ENCODE assay signal across 14 mouse cellular contexts in the genomic region with DNA sequence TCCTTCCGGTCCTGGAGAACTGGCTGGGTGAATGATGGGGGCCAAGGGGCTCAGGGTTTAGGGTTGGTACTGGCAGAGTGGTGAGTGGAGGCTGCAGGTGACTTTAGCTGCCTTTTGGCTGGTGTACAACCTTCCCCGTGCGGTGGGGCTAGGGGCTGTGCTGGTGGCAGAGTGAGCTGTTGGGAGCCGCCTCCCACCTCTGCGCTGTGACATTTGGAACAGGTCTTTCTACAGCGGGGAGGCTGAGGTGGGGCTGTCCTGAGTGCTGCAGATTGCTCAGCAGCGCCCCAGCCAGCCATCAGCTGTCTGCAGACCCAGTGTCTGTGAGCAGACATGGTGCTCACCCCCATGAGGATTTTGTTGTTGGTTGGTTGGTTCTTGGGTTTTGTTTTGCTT. TPM values are rescaled to one million over a fixed set of nuclear protein-coding genes. Genes with fewer than 3 reads are reported as not detected.
A peak's percentile ranks its signal among the peaks of the same experiment; 100 is the strongest.
DNase-seq lines count a peak whose midpoint lies in the region; ATAC-seq lines count a peak whose summit lies in the region.
"Had no signal": no experiment of that assay in that cellular context is flagged by ENCODE, and none has a peak within 500 bp of the region (broad histone marks: within the 10 kb centered on the region; RNA-seq: fewer than 3 reads in every experiment).

No protein-coding gene starts in this region.

- peaks cover 26% of the 10 kb centered on the region for H3K4me1 ChIP-seq in heart, embryonic 11.5 days (ENCODE audit: control insufficient read depth, insufficient read depth, low read length)
- peaks cover 57% of the 10 kb centered on the region for H3K4me1 ChIP-seq in forebrain, embryonic 16.5 days (replicated peaks; ENCODE audit: control insufficient read depth, insufficient read depth, low read length)
- H3K4me1 ChIP-seq in midbrain, embryonic 13.5 days (replicated peaks): peaks cover 81% of the 10 kb centered on the region

- H3K9ac ChIP-seq in heart, embryonic 11.5 days (ENCODE audit: low read depth, low read length): no peak overlapping the region
- peak overlapping the region; percentile 99; the same call in 1 of the 2 replicates for H3K9ac ChIP-seq in forebrain, embryonic 16.5 days (replicated peaks; ENCODE audit: low read depth, low read length)
- peak overlapping the region; percentile 100 for H3K9ac ChIP-seq in midbrain, embryonic 13.5 days (replicated peaks)
- H3K9ac ChIP-seq: limb, embryonic 15.5 days had no signal

- DNase-seq in heart, adult 9 months (ENCODE audit: low spot score in 2 of 2): no peak
- peak; percentile 79 for DNase-seq in brain, adult 2 months (ENCODE audit: low read depth, low spot score)
- DNase-seq in gastrocnemius, postnatal 36 days: no peak
- no peak for DNase-seq in testis, postnatal 10 days (ENCODE audit: low spot score)
- DNase-seq in left cerebral cortex, adult 9 months (ENCODE audit: low spot score in 2 of 2): no peak
- DNase-seq: kidney, adult 2 months; layer of hippocampus, adult 9-11 months; thymus, postnatal 4 days had no signal

- no peak overlapping the region for H3K27ac ChIP-seq in heart, embryonic 11.5 days (ENCODE audit: low read depth, low read length)
- no peak overlapping the region for H3K27ac ChIP-seq in forebrain, embryonic 16.5 days (ENCODE audit: low read length)
- H3K27ac ChIP-seq in midbrain, embryonic 13.5 days: peak overlapping the region; percentile 15
- H3K27ac ChIP-seq: limb, embryonic 15.5 days had no signal

- no peak overlapping the region for H3K4me3 ChIP-seq in heart, embryonic 11.5 days (ENCODE audit: low read depth, low read length)
- peak overlapping the region; percentile 80 for H3K4me3 ChIP-seq in forebrain, embryonic 16.5 days (replicated peaks; ENCODE audit: low read length)
- H3K4me3 ChIP-seq in midbrain, embryonic 13.5 days (replicated peaks): peak overlapping the region; percentile 88
- H3K4me3 ChIP-seq: limb, embryonic 15.5 days had no signal

- no peaks in the 10 kb centered on the region for H3K36me3 ChIP-seq in heart, embryonic 11.5 days (ENCODE audit: control insufficient read depth, insufficient read depth, low read length)
- peaks cover 12% of the 10 kb centered on the region; the same call in 1 of the 2 replicates for H3K36me3 ChIP-seq in forebrain, embryonic 16.5 days (ENCODE audit: control insufficient read depth, insufficient read depth)
- H3K36me3 ChIP-seq in midbrain, embryonic 13.5 days: peaks cover 57% of the 10 kb centered on the region
- H3K36me3 ChIP-seq: limb, embryonic 15.5 days had no signal

- no peaks in the 10 kb centered on the region for H3K9me3 ChIP-seq in heart, embryonic 11.5 days (replicated peaks; ENCODE audit: control insufficient read depth, low read length)
- H3K9me3 ChIP-seq in forebrain, embryonic 16.5 days (ENCODE audit: control insufficient read depth, low read length): no peaks in the 10 kb centered on the region
- H3K9me3 ChIP-seq in midbrain, embryonic 13.5 days: no peaks in the 10 kb centered on the region
- H3K9me3 ChIP-seq: limb, embryonic 15.5 days had no signal

- ATAC-seq in heart, embryonic 11.5 days (replicated peaks; ENCODE audit: insufficient number of reproducible peaks, low FRiP score, low TSS enrichment): no peak
- ATAC-seq in forebrain, embryonic 16.5 days: no peak
- ATAC-seq in midbrain, embryonic 13.5 days: no peak
- ATAC-seq: CD4-positive, CD25-positive, alpha-beta regulatory T cell, adult 4 months; lung, postnatal 0 days had no signal

- whole genome bisulfite sequencing in heart, embryonic 11.5 days (ENCODE audit: insufficient replicate concordance): 14% methylated on average over 7 of the region's 7 CpGs
- 46% methylated on average over 7 of the region's 7 CpGs for WGBS in forebrain, embryonic 16.5 days
- WGBS in midbrain, embryonic 13.5 days: 41% methylated on average over 7 of the region's 7 CpGs

- intact Hi-C loops in gastrocnemius, postnatal 36 days (cut with DNase I): no loop called here

- H3K4me2 ChIP-seq in heart, embryonic 11.5 days: peak overlapping the region; percentile 80
- peak overlapping the region; percentile 98 for H3K4me2 ChIP-seq in forebrain, embryonic 16.5 days (ENCODE audit: low read length)
- peak overlapping the region; percentile 87 for H3K4me2 ChIP-seq in midbrain, embryonic 13.5 days (replicated peaks)
- H3K4me2 ChIP-seq: limb, embryonic 15.5 days had no signal

- peaks cover 50% of the 10 kb centered on the region for H3K27me3 ChIP-seq in heart, embryonic 11.5 days (ENCODE audit: control insufficient read depth, insufficient read depth, low read length)
- no peaks in the 10 kb centered on the region for H3K27me3 ChIP-seq in forebrain, embryonic 16.5 days (replicated peaks; ENCODE audit: control insufficient read depth, insufficient read depth, low read length)
- no peaks in the 10 kb centered on the region for H3K27me3 ChIP-seq in midbrain, embryonic 13.5 days

RNA-seq across cellular contexts. Expression of a gene that starts 16.7 kb away (rescaled TPM):
- polyA plus RNA-seq in heart, embryonic 11.5 days (2014; fragmentation: Nextera tagmentation; extraction: Ambion mirVana): 2.4 and 3.5 TPM in 2 replicates
- 10.6 and 12.6 TPM in 2 replicates for polyA plus RNA-seq in forebrain, embryonic 16.5 days (2015; fragmentation: Nextera tagmentation; extraction: Ambion mirVana)
- 15.7 and 16.4 TPM in 2 replicates for polyA plus RNA-seq in midbrain, embryonic 13.5 days (2015; fragmentation: Nextera tagmentation; extraction: Ambion mirVana)
- under 1 TPM in 1 of 2 experiments, not detected in 1; 0.20 TPM for total RNA-seq in gastrocnemius, postnatal 36 days (2021)
- polyA plus RNA-seq: CD4-positive, CD25-positive, alpha-beta regulatory T cell, adult 4 months had no signal

RNA-seq across cellular contexts. Expression of a gene that starts 19.7 kb away (rescaled TPM):
- 1.3 and 1.5 TPM in 2 replicates for polyA plus RNA-seq in heart, embryonic 11.5 days (2014; fragmentation: Nextera tagmentation; extraction: Ambion mirVana)
- polyA plus RNA-seq in forebrain, embryonic 16.5 days (2015; fragmentation: Nextera tagmentation; extraction: Ambion mirVana): 2.6 and 3.7 TPM in 2 replicates
- polyA plus RNA-seq in midbrain, embryonic 13.5 days (2015; fragmentation: Nextera tagmentation; extraction: Ambion mirVana): 8.6 and 10.8 TPM in 2 replicates
- total RNA-seq in gastrocnemius, postnatal 36 days (2021): not detected
- polyA plus RNA-seq: lung, postnatal 0 days had no signal

RNA-seq across cellular contexts. Expression of a gene that starts 22.3 kb away (rescaled TPM):
- 169 and 181 TPM in 2 replicates for polyA plus RNA-seq in heart, embryonic 11.5 days (2014; fragmentation: Nextera tagmentation; extraction: Ambion mirVana)
- 51.4 and 61.8 TPM in 2 replicates for polyA plus RNA-seq in forebrain, embryonic 16.5 days (2015; fragmentation: Nextera tagmentation; extraction: Ambion mirVana)
- 41.6 and 44.8 TPM in 2 replicates for polyA plus RNA-seq in midbrain, embryonic 13.5 days (2015; fragmentation: Nextera tagmentation; extraction: Ambion mirVana)
- 10 to 100 TPM; 48.7 to 49.2 TPM for total RNA-seq in gastrocnemius, postnatal 36 days (2021)

RNA-seq across cellular contexts. Expression of a gene that starts 50.8 kb away (rescaled TPM):
- polyA plus RNA-seq in heart, embryonic 11.5 days (2014; fragmentation: Nextera tagmentation; extraction: Ambion mirVana): 75.1 and 87.1 TPM in 2 replicates
- 120 and 127 TPM in 2 replicates for polyA plus RNA-seq in forebrain, embryonic 16.5 days (2015; fragmentation: Nextera tagmentation; extraction: Ambion mirVana)
- 118 and 129 TPM in 2 replicates for polyA plus RNA-seq in midbrain, embryonic 13.5 days (2015; fragmentation: Nextera tagmentation; extraction: Ambion mirVana)
- 10 to 100 TPM; 42.4 to 43.5 TPM for total RNA-seq in gastrocnemius, postnatal 36 days (2021)

RNA-seq across cellular contexts. Expression of a gene that starts 50.9 kb away (rescaled TPM):
- polyA plus RNA-seq in heart, embryonic 11.5 days (2014; fragmentation: Nextera tagmentation; extraction: Ambion mirVana): 8.9 and 10.6 TPM in 2 replicates
- 22.2 and 28.9 TPM in 2 replicates for polyA plus RNA-seq in forebrain, embryonic 16.5 days (2015; fragmentation: Nextera tagmentation; extraction: Ambion mirVana)
- 43.0 and 46.1 TPM in 2 replicates for polyA plus RNA-seq in midbrain, embryonic 13.5 days (2015; fragmentation: Nextera tagmentation; extraction: Ambion mirVana)
- 1 to 10 TPM; 3.9 to 4.4 TPM for total RNA-seq in gastrocnemius, postnatal 36 days (2021)
